In genomic region chr2:16696390-16696789, GRCm38 (mm10) we compare ENCODE assay signal across 21 mouse cellular contexts.
"Had no signal": no experiment of that assay in that cellular context is flagged by ENCODE, and none has a peak within 500 bp of the region (broad histone marks: within the 10 kb centered on the region; RNA-seq: fewer than 3 reads in every experiment).

No protein-coding gene starts in this region.

- H3K27ac ChIP-seq: hindbrain, postnatal 0 days; left cerebral cortex, adult 2 months; limb, embryonic 12.5 days; limb, embryonic 15.5 days; liver, embryonic 14.5 days; midbrain, embryonic 10.5 days; neural tube, embryonic 12.5 days; neural tube, embryonic 15.5 days; stomach, postnatal 0 days had no signal

- DNase-seq: kidney, adult 18-20 months; kidney, adult 9 months; kidney, postnatal 14 days; kidney, postnatal 4 days; layer of hippocampus, postnatal 36 days; left cerebral cortex, postnatal 4 days; liver, postnatal 0 days; thymus, postnatal 25 days had no signal

- H3K4me3 ChIP-seq: left cerebral cortex, adult 2 months; limb, embryonic 12.5 days; limb, embryonic 15.5 days; megakaryocyte, embryonic 14.5 days; midbrain, embryonic 10.5 days; neural tube, embryonic 12.5 days; neural tube, embryonic 15.5 days had no signal

- H3K36me3 ChIP-seq: limb, embryonic 12.5 days; limb, embryonic 15.5 days; midbrain, embryonic 10.5 days; neural tube, embryonic 12.5 days; neural tube, embryonic 15.5 days had no signal

- H3K4me1 ChIP-seq: limb, embryonic 15.5 days; megakaryocyte, embryonic 14.5 days; midbrain, embryonic 10.5 days; neural tube, embryonic 12.5 days; neural tube, embryonic 15.5 days had no signal

- H3K27me3 ChIP-seq: limb, embryonic 12.5 days; limb, embryonic 15.5 days; megakaryocyte, embryonic 14.5 days; neural tube, embryonic 12.5 days; neural tube, embryonic 15.5 days had no signal

- H3K9me3 ChIP-seq: limb, embryonic 12.5 days; limb, embryonic 15.5 days; megakaryocyte, embryonic 14.5 days; midbrain, embryonic 10.5 days; neural tube, embryonic 12.5 days; neural tube, embryonic 15.5 days had no signal

- H3K9ac ChIP-seq: limb, embryonic 12.5 days; limb, embryonic 15.5 days; liver, embryonic 14.5 days; liver, postnatal 0 days; neural tube, embryonic 12.5 days; neural tube, embryonic 15.5 days had no signal

- H3K4me2 ChIP-seq: limb, embryonic 12.5 days; limb, embryonic 15.5 days; liver, embryonic 11.5 days; neural tube, embryonic 12.5 days; neural tube, embryonic 15.5 days had no signal

- ATAC-seq: hindbrain, postnatal 0 days; inflammation-experienced regulatory T-cells, adult 6 months; intestine, embryonic 16.5 days; liver, postnatal 0 days had no signal
